Mouse (Mus musculus) cortical plate, adult 2 months (tissue): ENCODE measurements around the gene Hlcs.

Experiments
- CTCF ChIP-seq: fragments of 200-500 bp; IDR thresholded peaks from 2 replicates; pipeline ENCODE4 v1.5.1; 2011; ENCODE audit warnings: mild to moderate bottlenecking, control low read depth, low read length; ENCODE audit not compliant: insufficient read depth; ENCODE audit errors: extremely low read depth
- POLR2A ChIP-seq: fragments of 200-500 bp; IDR thresholded peaks from 2 replicates; pipeline ENCODE4 v1.6.1; 2011; ENCODE audit warnings: mild to moderate bottlenecking, low read length, control low read depth; ENCODE audit not compliant: insufficient read depth; ENCODE audit errors: extremely low read depth

DNA sequence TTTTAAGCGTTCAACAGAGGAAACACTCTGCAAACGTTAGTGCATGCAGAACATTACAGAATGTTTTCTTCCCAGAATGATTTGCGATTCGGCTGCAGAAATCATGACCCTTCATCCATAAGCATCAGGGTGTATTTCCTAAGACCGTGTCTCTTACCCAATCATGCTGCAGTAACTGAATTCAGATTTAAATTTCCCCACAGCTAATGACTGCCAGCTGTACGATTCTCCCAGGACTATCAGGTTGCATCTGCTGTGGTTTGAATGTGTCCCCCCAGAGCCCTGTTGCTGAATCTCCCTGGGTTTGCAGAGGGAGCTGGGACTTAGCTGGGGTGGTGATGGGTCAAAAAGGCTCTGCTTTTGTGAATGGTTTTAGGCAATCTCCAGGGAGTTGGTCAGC, 5.4 kb downstream of the Hlcs start:
- TF ChIP-seq POLR2A (no peak), CTCF (no peak)
